Mouse (Mus musculus): ENCODE measurements around the gene Tmem260.

Gene Tmem260

GRCm38 (mm10) chr14:48553754-48554153 lies 107.8 kb downstream of the Tmem260 start:
- no peak for DNase-seq (ENCODE audit: low read depth, low spot score)

GRCm38 (mm10) chr14:48558975-48559374 lies 113.1 kb downstream of the Tmem260 start:
- no peak for DNase-seq (ENCODE audit: low read depth, low spot score)

DNA sequence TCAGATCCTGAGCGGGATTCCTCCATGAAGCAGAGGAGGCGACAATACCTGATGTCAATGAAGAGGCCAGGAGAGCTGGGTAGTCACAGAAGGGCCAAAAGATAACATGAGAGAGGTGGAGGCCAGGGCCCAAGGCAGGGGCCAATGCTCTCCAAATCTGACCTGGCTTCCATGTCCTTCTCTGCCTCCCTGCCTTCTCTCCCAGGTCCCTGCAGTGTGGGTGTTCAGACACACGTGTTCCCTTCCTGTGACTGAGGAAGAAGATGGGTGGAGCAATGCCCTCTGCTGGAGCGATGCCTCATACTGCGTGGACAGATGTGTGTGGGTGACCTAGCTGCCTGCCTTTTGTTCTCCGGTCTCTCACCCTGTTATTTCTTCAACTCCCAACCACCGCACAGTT lies 113.8 kb downstream of the Tmem260 start:
- DNase-seq (ENCODE audit: low read depth, low spot score) = no peak

DNA sequence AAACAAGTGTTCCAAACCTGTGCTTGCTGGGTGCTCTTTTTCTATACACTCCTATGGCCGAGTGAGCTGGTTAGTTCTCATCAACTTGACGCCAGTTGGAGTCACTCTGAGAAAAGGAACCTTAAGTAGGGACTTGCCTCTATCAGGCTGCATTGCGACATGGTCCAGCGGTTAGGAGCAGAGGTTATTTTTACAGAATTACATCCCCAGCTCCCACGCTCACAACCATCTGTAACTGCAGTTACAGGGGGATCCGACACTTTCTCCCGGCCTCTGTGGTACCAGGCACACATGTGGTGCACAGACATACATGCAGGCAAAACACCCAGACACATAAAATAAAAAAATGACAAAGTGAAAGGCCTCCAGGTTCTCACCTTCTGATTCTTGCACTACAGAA lies 120.7 kb downstream of the Tmem260 start:
- no peak for DNase-seq (ENCODE audit: low read depth, low spot score)

Measured in telencephalon, adult 2 months (tissue).